Mouse (Mus musculus): ENCODE results near the gene Tmem79. TPM values are rescaled to one million over a fixed set of nuclear protein-coding genes. Genes with fewer than 3 reads are reported as not detected.

The Tmem79 gene
- polyA plus RNA-seq, 1 experiment from 2014 or later = 1.5 TPM

Other genes starting within 250 kb of the Tmem79 start
- gene Mef2d, start 193.8 kb downstream of the Tmem79 start, polyA plus RNA-seq (2015; fragmentation: Nextera tagmentation; extraction: Ambion mirVana) = 5.5 and 7.5 TPM in 2 replicates
- 14.7 and 15.4 TPM in 2 replicates for gene Rhbg, start 81.4 kb downstream of the Tmem79 start, polyA plus RNA-seq (2015; fragmentation: Nextera tagmentation; extraction: Ambion mirVana)
- 1.3 TPM in 1 of 2 replicates, not detected in the other for gene Gm38392, start 48.9 kb downstream of the Tmem79 start, polyA plus RNA-seq (2015; fragmentation: Nextera tagmentation; extraction: Ambion mirVana)
- gene Tsacc, start 39.1 kb downstream of the Tmem79 start, polyA plus RNA-seq (2015; fragmentation: Nextera tagmentation; extraction: Ambion mirVana) = 6.3 and 6.9 TPM in 2 replicates
- gene Cct3, start 39.0 kb downstream of the Tmem79 start, polyA plus RNA-seq (2015; fragmentation: Nextera tagmentation; extraction: Ambion mirVana) = 376 and 404 TPM in 2 replicates
- 89.4 and 92.9 TPM in 2 replicates for gene Glmp, start 11.1 kb downstream of the Tmem79 start, polyA plus RNA-seq (2015; fragmentation: Nextera tagmentation; extraction: Ambion mirVana)
- 31.8 and 33.2 TPM in 2 replicates for gene Smg5, start 112 bp upstream of the Tmem79 start, polyA plus RNA-seq (2015; fragmentation: Nextera tagmentation; extraction: Ambion mirVana)
- 7.5 and 7.7 TPM in 2 replicates for gene Paqr6, start 28.4 kb upstream of the Tmem79 start, polyA plus RNA-seq (2015; fragmentation: Nextera tagmentation; extraction: Ambion mirVana)
- 0.17 and 0.29 TPM in 2 replicates for gene Bglap3, start 36.6 kb upstream of the Tmem79 start, polyA plus RNA-seq (2015; fragmentation: Nextera tagmentation; extraction: Ambion mirVana)
- not detected in 2 replicates for gene Bglap2, start 42.6 kb upstream of the Tmem79 start, polyA plus RNA-seq (2015; fragmentation: Nextera tagmentation; extraction: Ambion mirVana)
- gene Bglap, start 48.3 kb upstream of the Tmem79 start, polyA plus RNA-seq (2015; fragmentation: Nextera tagmentation; extraction: Ambion mirVana) = not detected in 2 replicates
- gene Pmf1, start 74.2 kb upstream of the Tmem79 start, polyA plus RNA-seq (2015; fragmentation: Nextera tagmentation; extraction: Ambion mirVana) = 97.1 and 105 TPM in 2 replicates
- gene Slc25a44, start 89.0 kb upstream of the Tmem79 start, polyA plus RNA-seq (2015; fragmentation: Nextera tagmentation; extraction: Ambion mirVana) = 10.4 and 13.2 TPM in 2 replicates
- 13.8 and 15.8 TPM in 2 replicates for gene Sema4a, start 125.0 kb upstream of the Tmem79 start, polyA plus RNA-seq (2015; fragmentation: Nextera tagmentation; extraction: Ambion mirVana)
- gene Lmna, start 173.8 kb upstream of the Tmem79 start, polyA plus RNA-seq (2015; fragmentation: Nextera tagmentation; extraction: Ambion mirVana) = 165 and 184 TPM in 2 replicates
- 1.2 and 1.5 TPM in 2 replicates for gene Mex3a, start 196.2 kb upstream of the Tmem79 start, polyA plus RNA-seq (2015; fragmentation: Nextera tagmentation; extraction: Ambion mirVana)
- 0.15 TPM in 1 of 2 replicates, not detected in the other for gene Rab25, start 212.2 kb upstream of the Tmem79 start, polyA plus RNA-seq (2015; fragmentation: Nextera tagmentation; extraction: Ambion mirVana)
- 88.4 and 95.9 TPM in 2 replicates for gene Lamtor2, start 216.9 kb upstream of the Tmem79 start, polyA plus RNA-seq (2015; fragmentation: Nextera tagmentation; extraction: Ambion mirVana)
- 20.7 and 22.8 TPM in 2 replicates for gene Ubqln4, start 217.6 kb upstream of the Tmem79 start, polyA plus RNA-seq (2015; fragmentation: Nextera tagmentation; extraction: Ambion mirVana)
- 187 and 206 TPM in 2 replicates for gene Ssr2, start 239.7 kb upstream of the Tmem79 start, polyA plus RNA-seq (2015; fragmentation: Nextera tagmentation; extraction: Ambion mirVana)